In the genomic region with DNA sequence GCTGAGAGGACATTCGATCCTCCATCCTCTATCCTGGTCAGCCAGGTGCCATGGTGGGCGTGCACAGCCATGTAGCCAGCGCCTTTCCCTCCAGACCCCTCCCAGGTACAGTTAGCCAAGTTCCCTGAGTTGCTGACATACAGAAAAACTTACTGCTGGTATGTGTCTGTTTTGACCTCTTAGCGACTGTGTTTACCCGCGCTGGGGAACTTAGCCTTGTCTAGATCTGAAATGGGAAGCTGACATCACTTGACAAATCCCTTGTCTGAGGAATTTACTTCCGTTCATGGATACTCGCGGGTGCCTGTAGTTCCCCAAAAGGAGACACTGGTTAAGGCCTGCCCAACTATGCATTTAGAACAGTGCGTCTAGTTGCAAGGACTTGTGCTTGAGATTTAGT, we compare ENCODE assay signal across 8 mouse cellular contexts. TPM values are rescaled to one million over a fixed set of nuclear protein-coding genes. Genes with fewer than 3 reads are reported as not detected.
DNase-seq lines count a peak whose midpoint lies in the region; ATAC-seq and TF ChIP-seq lines count a peak whose summit lies in the region.

No protein-coding gene starts in this region.

- H3K27ac ChIP-seq in hindbrain, embryonic 16.5 days (ENCODE audit: low read depth, low read length), result no peak overlapping the region; the same call in 1 of the 2 replicates

- CTCF ChIA-PET in Patski (lab: Charles Lee), result interaction anchor here (1.0 to 2.9 kb wide), 2 partner anchors 11 to 16 kb away, joined by 4 to 18 read pairs; partner anchors contain the start of gene Trim47

- peaks cover 16% of the 10 kb centered on the region for H3K4me1 ChIP-seq in hindbrain, embryonic 16.5 days (ENCODE audit: control insufficient read depth, insufficient read depth, low read depth, low read length)

- no peak for TF ChIP-seq CTCF in Patski (IDR thresholded peaks at IDR 0.05)

- no peaks in the 10 kb centered on the region for H3K36me3 ChIP-seq in hindbrain, embryonic 16.5 days (ENCODE audit: control insufficient read depth, insufficient read depth, low read length)

- no peaks in the 10 kb centered on the region for H3K9me3 ChIP-seq in hindbrain, embryonic 16.5 days (ENCODE audit: control insufficient read depth, low read length)

- H3K27me3 ChIP-seq in Patski, result no peaks in the 10 kb centered on the region
- peaks cover 42% of the 10 kb centered on the region for H3K27me3 ChIP-seq in hindbrain, embryonic 16.5 days (replicated peaks; ENCODE audit: control insufficient read depth, insufficient read depth, low read length)

- POLR2A ChIA-PET in Patski (lab: Charles Lee), result interaction anchor here (1.0 to 1.9 kb wide), 4 partner anchors 9 to 77 kb away, joined by 3 to 5 read pairs (median 4); no protein-coding TSS in a partner anchor

- peak overlapping the region; percentile 43 for H3K4me2 ChIP-seq in hindbrain, embryonic 16.5 days (ENCODE audit: low read length)

- DNase-seq in 3T3-L1 (ENCODE audit: low read depth, low spot score), result peak; percentile 78
- no peak for DNase-seq in Patski (ENCODE audit: low read depth, low spot score)
- DNase-seq in lung, postnatal 36 days, result peak; percentile 74
- DNase-seq in B cell, adult 2 months, result no peak
- DNase-seq in cerebellum, adult 11 months, result no peak
- DNase-seq in cerebellum, adult 8-10 months, result no peak
- DNase-seq in c-Kit-positive CD71-positive TER-119-positive erythroid progenitor cells, embryonic 14.5 days (ENCODE audit: low spot score), result no peak

- peak overlapping the region; percentile 43; the same call in 1 of the 2 replicates for H3K9ac ChIP-seq in hindbrain, embryonic 16.5 days (ENCODE audit: low read depth, low read length)

- in situ Hi-C loops in Patski (cut with MboI; ENCODE audit: low pct_unique_long_range_greater_than_20kb), result no loop called here

- H3K4me3 ChIP-seq in hindbrain, embryonic 16.5 days (ENCODE audit: low read length), result peak overlapping the region; percentile 36

- 33% methylated on average over 10 of the region's 10 CpGs for WGBS in hindbrain, embryonic 16.5 days

- ATAC-seq in Patski, result peak; percentile 3
- ATAC-seq in hindbrain, embryonic 16.5 days, result no peak

RNA-seq across cellular contexts. Expression of gene Trim47, which starts 16.5 kb away (rescaled TPM):
- 76.1 TPM for polyA plus RNA-seq in Patski (2021)
- 13.5 and 14.5 TPM in 2 replicates for polyA plus RNA-seq in hindbrain, embryonic 16.5 days (2015; fragmentation: Nextera tagmentation; extraction: Ambion mirVana)

RNA-seq across cellular contexts. Expression of gene Trim65, which starts 20.4 kb away (rescaled TPM):
- polyA plus RNA-seq in Patski (2021), result 10.1 TPM
- 3.0 and 4.2 TPM in 2 replicates for polyA plus RNA-seq in hindbrain, embryonic 16.5 days (2015; fragmentation: Nextera tagmentation; extraction: Ambion mirVana)

RNA-seq across cellular contexts. Expression of gene Wbp2, which starts 23.7 kb away (rescaled TPM):
- 255 TPM for polyA plus RNA-seq in Patski (2021)
- 183 and 225 TPM in 2 replicates for polyA plus RNA-seq in hindbrain, embryonic 16.5 days (2015; fragmentation: Nextera tagmentation; extraction: Ambion mirVana)

RNA-seq across cellular contexts. Expression of gene Mrpl38, which starts 28.1 kb away (rescaled TPM):
- 89.7 TPM for polyA plus RNA-seq in Patski (2021)
- 84.0 and 86.8 TPM in 2 replicates for polyA plus RNA-seq in hindbrain, embryonic 16.5 days (2015; fragmentation: Nextera tagmentation; extraction: Ambion mirVana)

RNA-seq across cellular contexts. Expression of gene Unc13d, which starts 32.8 kb away (rescaled TPM):
- polyA plus RNA-seq in Patski (2021), result 0.33 TPM
- 0.69 and 0.80 TPM in 2 replicates for polyA plus RNA-seq in hindbrain, embryonic 16.5 days (2015; fragmentation: Nextera tagmentation; extraction: Ambion mirVana)

Comparison
In these comparisons a context has a peak if more than half of its experiments do, and no peak if none do; other contexts are left out.
1. DNase-seq: peak in 3T3-L1 (single experiment) and lung, postnatal 36 days (single experiment); none in Patski (single experiment), B cell, adult 2 months (0 of 2), cerebellum, adult 11 months (single experiment), cerebellum, adult 8-10 months (single experiment) and c-Kit-positive CD71-positive TER-119-positive erythroid progenitor cells, embryonic 14.5 days (single experiment).